Mouse (Mus musculus) gastrocnemius, postnatal 14 days (tissue): Measurements from ENCODE around the gene Slc25a54. TPM values are rescaled to one million over a fixed set of nuclear protein-coding genes. Genes with fewer than 3 reads are reported as not detected.

ENCODE experiments used
- DNase-seq: peaks from one replicate; pipeline ENCODE4 v3.0.0; 2021; ENCODE audit warnings: mixed read lengths
- intact Hi-C: fragments of 180-260 bp; cut with DNase I; formaldehyde crosslinking; loops from one replicate; pipeline ENCODE4 v1.15.1; 2025; ENCODE audit warnings: low total_unique reads
- microRNA-seq, 2 experiments: library from miRNA; unstranded; fragments of <30 nt; microRNA quantifications; one replicate each; pipeline ENCODE4 v1.2.0; 2021
- total RNA-seq, 2 experiments: library from RNA; stranded (reverse); gene quantifications; 2 replicates each; pipeline ENCODE4 v1.2.3; 2021

Gene Slc25a54
- total RNA-seq, 2 experiments from 2014 or later, result not detected

DNA sequence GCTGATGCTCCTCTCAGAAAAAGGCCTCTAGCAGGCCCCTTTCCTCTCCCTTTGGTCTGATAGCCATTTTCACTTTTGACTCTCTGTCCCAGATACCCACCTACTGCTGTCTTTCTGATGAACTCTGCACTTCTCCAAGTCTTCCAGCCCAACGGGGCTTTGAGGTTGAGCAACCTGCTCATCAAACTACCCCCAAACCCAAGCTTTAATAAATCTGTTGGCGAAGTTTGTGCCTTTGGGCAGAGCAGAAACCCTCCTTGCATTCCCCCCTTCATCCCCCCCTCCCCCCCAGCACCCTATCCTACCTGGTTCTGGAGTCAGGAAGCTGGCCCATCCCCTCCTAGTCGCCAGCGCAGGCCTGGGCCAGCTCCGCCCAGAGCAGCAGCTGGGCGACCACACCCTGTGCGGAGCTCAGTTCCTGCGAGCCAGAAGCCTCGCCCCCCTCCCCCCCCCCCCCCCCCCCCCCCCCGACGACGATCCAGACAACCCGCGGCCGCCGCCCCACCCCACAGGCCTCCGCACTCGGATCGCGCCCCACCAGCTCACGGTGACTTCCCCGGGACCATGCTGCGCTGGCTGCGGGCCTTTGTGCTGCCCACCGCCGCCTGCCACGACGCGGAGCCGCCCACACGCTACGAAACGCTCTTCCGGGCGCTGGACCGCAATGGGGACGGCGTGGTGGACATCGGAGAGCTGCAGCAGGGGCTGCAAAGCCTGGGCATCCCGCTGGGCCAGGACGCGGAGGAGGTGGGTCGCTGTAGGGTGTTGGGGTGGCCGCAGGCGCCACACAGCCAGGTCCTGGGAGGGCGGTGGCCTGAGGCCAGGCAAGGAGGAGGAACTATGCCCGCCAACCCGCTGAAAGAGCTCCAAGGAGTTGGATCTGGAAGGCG is 42.6 kb downstream of the Slc25a54 start, which contains the start of gene Slc25a24:
Slc25a24 (plus strand) TSS at position 509 of the 890 bp plus-strand sequence.
- DNase-seq, result peak; percentile 64
- intact Hi-C loops, result no loop called here

DNA sequence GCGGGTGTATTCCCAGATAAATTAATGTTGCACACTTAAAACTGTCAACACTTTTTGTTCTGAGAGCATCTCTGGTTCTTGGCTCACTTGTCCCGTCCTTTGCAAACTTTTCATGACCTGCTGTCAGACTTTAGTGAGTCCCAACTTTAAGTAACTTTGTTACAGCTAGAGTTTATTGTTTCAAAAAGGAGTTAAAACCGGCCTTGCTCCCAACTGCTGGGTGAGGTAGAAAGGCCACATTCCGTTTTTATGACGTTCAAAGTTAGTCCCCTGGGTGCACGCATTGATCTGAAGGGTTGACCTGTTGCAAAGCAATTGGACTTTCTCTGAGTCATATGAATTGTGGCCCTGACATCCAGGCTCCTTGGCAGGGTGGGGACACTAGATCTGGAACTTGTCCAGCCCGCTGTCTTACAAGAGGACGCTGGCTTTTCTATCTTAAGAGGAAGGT is 43.3 kb downstream of the Slc25a54 start:
- intact Hi-C loops, result no loop called here
- peak; percentile 41 for DNase-seq

DNA sequence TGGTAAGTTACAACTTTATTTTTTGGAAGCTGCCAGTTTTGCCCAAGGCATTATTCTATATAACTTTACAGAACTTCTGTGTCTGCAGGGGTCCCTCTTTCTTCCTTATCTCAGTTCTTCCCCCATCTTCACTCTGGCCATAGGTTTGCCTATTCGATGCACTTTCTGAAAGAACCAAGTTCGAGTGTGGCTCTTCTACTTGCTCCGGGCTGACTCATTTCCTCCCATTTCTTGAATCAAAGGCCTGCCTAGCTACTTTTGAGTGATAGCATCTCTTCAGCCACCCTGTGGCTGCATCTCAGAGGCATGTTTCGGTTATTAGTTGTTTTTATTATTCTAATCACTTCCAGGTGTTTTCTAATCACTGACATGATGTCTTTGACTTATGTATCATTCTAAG is 43.8 kb downstream of the Slc25a54 start:
- intact Hi-C loops, result no loop called here
- no peak for DNase-seq

DNA sequence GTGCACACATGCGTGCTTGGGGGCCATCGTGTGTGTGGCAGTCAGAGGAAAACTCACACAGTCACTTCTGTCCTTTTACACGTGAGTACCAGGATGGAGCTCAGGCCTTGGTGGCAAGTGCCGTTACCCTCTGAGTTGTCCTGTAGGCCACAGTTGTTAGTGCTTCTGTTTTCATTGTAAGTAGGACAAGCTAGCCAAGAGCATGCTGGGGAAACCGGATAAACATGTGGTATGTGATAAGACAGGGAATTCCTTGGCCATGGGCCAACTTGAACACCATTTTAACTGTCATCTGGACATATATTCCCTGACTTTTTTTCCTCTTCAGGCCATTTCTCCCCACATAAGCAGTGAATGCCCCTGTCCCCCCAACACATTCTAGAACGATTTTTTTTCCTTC is 45.3 kb downstream of the Slc25a54 start:
- DNase-seq, result no peak
- intact Hi-C loops, result no loop called here

DNA sequence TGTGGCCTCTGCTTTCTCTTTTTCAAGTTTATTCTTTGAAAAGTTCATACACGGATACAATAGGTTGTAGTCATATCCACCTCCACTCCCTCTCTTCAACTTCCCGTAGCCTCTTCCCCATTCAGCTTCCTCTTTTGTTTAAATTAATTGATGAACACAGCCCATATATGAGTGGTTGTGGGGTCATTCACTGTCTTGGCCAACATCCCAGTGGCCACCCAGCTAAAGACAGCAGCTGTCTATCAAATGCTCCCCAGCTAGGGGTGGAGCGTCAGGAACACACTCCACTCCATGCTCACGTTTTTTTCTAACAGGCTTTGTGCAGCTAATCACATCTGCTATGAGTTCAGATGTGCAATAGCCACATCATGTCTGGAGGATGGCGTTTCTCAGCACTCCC is 49.5 kb downstream of the Slc25a54 start:
- no peak for DNase-seq
- intact Hi-C loops, result no loop called here

DNA sequence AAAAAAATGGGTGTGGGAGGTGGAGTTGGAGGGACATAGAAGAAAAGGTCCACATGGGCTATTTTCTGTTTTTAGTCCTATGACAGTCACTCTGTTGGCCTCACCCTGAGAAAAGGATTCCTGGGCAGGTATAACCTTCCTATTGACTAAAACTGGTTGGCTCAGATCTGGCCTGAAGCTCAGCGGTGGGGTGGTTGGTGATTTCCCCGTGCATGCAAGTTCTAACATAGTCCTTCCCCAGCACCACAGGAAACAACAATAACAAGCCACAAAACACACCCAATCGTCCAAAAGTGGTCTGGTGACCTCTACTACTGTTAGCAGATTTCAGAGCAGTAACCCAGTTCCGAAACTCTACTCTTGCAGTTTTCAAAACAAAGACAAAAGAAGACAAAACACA is 52.7 kb downstream of the Slc25a54 start:
- intact Hi-C loops, result no loop called here
- DNase-seq, result no peak

DNA sequence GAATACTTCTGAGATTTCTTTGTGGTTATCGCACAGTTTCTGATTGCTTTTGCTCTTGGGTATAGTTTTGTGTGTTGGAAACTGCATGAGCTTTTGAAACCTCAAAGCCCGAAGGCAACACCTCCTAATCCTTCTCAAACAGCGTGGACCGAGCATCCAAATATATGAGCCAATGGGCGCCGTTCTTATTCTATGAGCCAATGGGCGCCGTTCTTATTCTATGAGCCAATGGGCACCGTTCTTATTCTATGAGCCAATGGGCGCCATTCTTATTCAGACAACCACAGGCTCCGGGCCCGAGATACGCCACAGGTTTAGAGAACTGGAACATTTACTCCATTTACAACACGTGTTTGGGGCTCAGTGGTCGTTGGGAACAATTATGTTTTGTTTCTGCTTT is 53.8 kb downstream of the Slc25a54 start:
- intact Hi-C loops, result no loop called here
- DNase-seq, result no peak

DNA sequence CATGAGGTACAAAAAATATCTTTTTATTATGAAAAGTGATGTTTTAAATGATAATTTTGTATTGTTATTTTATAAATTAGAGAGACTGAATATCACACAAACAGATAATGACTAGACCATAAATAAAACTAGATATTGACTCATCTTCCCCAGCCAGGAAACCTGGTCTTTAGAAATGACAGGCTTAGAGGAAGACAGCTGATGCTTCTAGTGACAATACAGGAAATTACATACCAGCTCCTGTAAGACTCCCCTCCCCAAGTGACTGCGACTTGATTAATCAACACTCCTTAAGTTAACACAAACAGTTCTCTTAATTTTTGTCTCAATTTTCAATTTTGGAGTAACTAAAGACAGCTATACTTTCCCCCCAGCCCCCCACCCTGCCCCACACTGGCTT is 55.1 kb downstream of the Slc25a54 start:
- intact Hi-C loops, result no loop called here
- no peak for DNase-seq

DNA sequence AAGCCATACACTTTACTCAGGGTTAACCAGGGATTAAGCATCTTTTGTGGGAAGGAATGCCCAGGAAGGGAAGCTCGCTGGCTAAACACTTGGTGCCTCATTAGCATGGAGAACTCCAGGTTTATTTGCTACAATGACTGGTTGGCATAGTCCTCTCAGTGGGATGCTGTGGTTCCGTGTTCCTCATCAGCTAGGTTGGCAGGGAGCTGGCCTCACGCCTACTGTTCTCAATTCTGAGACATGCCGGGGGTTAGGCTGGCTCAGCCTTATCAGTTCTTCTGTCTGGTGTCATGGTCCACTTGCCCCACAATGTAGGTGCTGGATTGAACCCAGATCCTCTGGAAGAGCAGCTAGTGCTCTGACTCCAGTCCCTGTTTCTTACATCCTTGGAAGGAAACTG is 72.3 kb downstream of the Slc25a54 start:
- intact Hi-C loops, result no loop called here
- DNase-seq, result no peak

DNA sequence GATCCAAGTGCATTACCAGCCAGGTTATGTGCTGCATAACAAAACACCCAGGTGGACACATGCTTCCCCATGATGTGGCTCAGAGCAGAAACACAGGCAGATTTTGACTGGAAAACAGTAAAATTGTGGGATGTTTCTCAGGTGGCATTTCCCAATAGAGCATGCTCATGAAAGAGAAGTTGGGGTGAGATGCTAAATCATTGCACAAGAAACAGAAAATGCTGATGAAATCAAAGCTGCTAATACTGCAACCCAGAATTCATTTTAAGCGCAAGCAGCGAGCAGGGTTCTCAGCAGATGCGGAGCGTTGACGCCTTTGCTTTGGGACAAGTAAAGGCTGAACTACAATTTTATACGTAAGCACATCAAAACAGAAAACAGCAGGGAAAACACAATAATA is 73.1 kb downstream of the Slc25a54 start:
- intact Hi-C loops, result no loop called here
- no peak for DNase-seq

DNA sequence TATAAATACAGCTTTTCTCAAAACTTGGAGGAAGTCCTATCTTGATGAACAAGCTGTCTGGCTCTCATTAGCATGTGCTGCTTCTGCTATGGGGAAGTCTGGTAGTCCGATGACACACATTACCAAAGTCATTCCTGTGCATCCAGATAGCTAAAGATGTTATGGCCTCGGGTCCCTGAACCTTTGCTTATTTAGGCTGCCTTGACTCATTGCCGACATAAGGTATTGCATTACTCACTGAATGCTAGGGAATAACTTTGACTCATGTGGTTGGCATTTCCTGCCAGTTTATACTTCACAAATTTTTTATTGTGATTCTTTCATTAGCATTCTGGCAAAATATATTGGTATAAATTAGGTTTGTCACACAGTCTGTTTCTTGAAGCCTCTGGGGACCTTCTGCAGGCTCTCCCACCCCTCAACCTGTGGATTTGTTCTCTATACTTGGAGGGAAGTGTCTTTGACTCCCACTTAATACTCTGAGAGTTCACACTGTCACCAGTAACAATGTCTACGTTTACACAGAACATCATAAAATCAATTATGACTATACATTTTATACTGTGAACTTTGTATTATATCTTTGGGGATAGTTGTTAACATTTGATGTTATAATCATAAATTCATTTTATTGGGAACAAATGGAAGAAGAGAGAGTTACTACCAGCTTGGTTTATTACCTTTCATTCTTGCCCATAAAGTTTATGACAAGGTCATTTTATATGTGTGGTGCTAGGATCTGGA is 75.8 kb downstream of the Slc25a54 start:
- intact Hi-C loops, result no loop called here
- DNase-seq, result no peak

DNA sequence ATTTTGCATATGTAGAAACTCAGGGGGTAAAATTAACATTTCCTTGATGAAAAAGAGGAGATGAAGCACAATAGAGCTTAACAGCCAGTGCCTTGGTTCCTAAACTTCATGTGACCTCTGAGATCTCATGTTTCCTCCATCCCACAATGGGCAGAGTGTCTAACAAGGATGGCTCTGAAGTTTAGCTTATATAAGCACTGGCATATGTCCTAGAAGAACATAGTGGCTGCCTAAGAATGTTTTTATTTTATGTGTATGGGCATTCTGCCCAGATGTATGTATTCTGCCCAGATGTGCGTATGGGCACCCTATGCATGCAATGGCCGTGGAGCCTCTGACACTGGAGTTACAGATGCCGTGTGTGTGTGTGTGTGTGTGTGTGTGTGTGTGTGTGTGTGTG is 77.2 kb downstream of the Slc25a54 start:
- DNase-seq, result no peak
- intact Hi-C loops, result no loop called here

DNA sequence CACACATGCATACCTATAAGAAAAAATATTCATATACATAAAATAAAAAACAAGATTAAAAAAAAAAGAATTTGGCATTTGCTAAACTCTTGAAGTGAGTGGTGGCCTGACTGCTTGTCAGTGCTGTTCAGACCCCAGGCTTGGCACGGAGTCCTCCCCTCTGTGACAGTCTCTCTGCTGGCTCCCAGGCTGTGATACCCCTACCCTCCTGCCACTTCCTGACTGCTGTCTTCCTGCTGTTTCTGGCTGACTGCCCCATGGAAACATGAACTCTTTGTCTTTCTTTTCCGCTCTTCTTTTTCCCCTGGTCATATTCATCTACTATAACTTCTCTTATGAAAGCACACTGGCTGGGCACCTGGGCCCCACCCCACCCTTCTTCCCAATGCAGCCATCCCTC is 83.8 kb downstream of the Slc25a54 start:
- DNase-seq, result no peak
- intact Hi-C loops, result no loop called here

DNA sequence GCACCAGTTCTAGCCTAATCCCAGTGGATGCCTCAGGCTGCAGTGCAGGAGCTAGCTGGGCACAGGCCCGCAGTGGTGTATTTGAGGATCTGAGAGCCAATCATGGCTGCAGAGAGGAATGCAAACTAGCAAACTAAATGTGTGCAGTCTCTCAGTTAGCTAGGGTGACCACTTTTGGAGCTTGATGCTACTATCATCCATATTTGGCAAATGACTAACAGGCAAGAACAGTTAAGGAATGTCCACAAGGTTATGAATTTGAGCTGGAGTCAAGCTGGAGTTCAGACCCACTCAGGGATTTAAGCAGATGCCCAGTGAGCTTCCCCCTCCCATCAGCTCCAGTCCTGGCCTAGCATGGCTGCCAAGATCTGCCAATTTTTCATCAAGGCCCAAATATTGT is 84.4 kb downstream of the Slc25a54 start:
- DNase-seq, result no peak
- intact Hi-C loops, result no loop called here

DNA sequence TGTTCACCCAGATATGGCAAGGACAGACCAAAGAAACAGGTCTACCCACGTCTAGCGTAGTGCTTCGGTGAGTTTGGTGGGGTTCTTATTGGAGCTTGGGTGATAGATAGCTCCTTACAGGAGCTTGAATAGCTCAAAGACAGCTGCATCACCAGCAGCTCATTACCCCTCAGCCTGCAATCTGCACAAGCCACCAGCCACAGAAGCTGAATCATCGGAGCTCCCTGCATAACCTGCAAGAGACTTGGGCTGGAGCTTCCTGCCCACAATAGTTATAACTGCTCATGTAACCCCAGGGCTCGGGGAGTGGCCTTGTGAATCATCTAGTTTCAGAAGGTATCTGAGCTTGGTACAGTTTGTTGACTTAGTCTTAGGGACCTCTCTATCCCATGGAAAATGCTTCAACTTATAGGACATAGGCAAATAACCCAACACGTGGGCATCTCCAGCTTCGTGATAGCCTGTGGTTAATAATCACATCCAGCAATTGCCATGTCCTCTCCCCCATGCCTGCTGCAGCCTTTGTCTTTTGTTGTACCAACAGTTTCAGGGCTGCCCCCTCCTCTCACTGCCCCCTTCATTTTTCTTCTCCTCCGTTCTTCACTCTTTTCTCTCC is 85.1 kb downstream of the Slc25a54 start:
- intact Hi-C loops, result no loop called here
- DNase-seq, result no peak

Small RNA genes lying within 50 kb of the gene (microRNA-seq; reads per million reads assigned to microRNA genes)
- 0 reads per million in 2 experiments for gene Gm44384

Other genes starting within 250 kb of the Slc25a54 start
- 10 to 100 TPM; 25.9 to 29.9 TPM for gene Stxbp3, start 239.9 kb upstream of the Slc25a54 start, total RNA-seq
- under 1 TPM in 1 of 2 experiments, not detected in 1; 0.08 TPM for gene Fndc7, start 190.5 kb upstream of the Slc25a54 start, total RNA-seq
- 10 to 100 TPM; 18.6 to 19.5 TPM for gene Prpf38b, start 168.7 kb upstream of the Slc25a54 start, total RNA-seq
- gene Henmt1, start 140.6 kb upstream of the Slc25a54 start, total RNA-seq, result not detected
- not detected for gene Gm9857, start 140.0 kb upstream of the Slc25a54 start, total RNA-seq
- gene Fam102b, start 52.9 kb upstream of the Slc25a54 start, total RNA-seq, result 10 to 100 TPM; 11.7 to 18.5 TPM
- 1 to 10 TPM; 6.3 to 8.0 TPM for gene Slc25a24, start 42.7 kb downstream of the Slc25a54 start, total RNA-seq